Mouse (Mus musculus) megakaryocyte, embryonic 14.5 days (primary cell): Measurements from ENCODE around the gene Rnf157. TPM values are rescaled to one million over a fixed set of nuclear protein-coding genes. Genes with fewer than 3 reads are reported as not detected.
A peak's percentile ranks its signal among the peaks of the same experiment; 100 is the strongest.

Experiments used
- H3K27me3 ChIP-seq: replicated peaks from 2 replicates; pipeline ENCODE3; 2012; ENCODE audit warnings: inconsistent platforms
- H3K36me3 ChIP-seq: replicated peaks from 2 replicates; pipeline ENCODE3; 2012; ENCODE audit warnings: low read length, inconsistent platforms, mixed read lengths
- H3K4me1 ChIP-seq: 2 replicates; pipeline ENCODE4 v1.6.1; 2012; ENCODE audit warnings: inconsistent platforms
- H3K4me3 ChIP-seq: replicated peaks from 2 replicates; pipeline ENCODE3; 2012; ENCODE audit warnings: moderate library complexity, mild to moderate bottlenecking, inconsistent platforms
- H3K9me3 ChIP-seq: 2 replicates; pipeline ENCODE4 v1.6.1; 2012; ENCODE audit warnings: inconsistent platforms
- FLI1 ChIP-seq: IDR thresholded peaks from 2 replicates; pipeline ENCODE4 v1.6.1; 2012; ENCODE audit warnings: low read length, inconsistent platforms, mixed read lengths
- GATA1 ChIP-seq: IDR thresholded peaks from 3 replicates; pipeline ENCODE4 v1.6.1; 2012; ENCODE audit warnings: mixed read lengths, low read length, inconsistent platforms, borderline replicate concordance
- polyA plus RNA-seq: library from polyadenylated mRNA; stranded (reverse); fragments of >175 nt; gene quantifications from 2 replicates; pipeline ENCODE4 v1.2.3, GENCODE M21; 2012; ENCODE audit warnings: low replicate concordance; ENCODE audit not compliant: insufficient read depth

Rnf157 gene
- 1.2 and 1.8 TPM in 2 replicates for polyA plus RNA-seq

- H3K4me3 ChIP-seq: peak within 1 kb of the TSS; percentile 93
- TF ChIP-seq GATA1 (no peak), FLI1 (no peak)
- peaks cover 47% of the 10 kb centered on the region for H3K27me3 ChIP-seq
- H3K9me3 ChIP-seq: peaks cover 7% of the 10 kb centered on the region
- H3K36me3 ChIP-seq: peaks cover 3% of the 10 kb centered on the region
- peaks cover 52% of the 10 kb centered on the region for H3K4me1 ChIP-seq
These were observed at the start of gene Rnf157 for GRCm38 (mm10) chr11:116412904-116413630. Gene Rnf157 (minus strand): TSS chr11:116413032.

GRCm38 (mm10) chr11:116459786-116460185 is 47.0 kb upstream of the Rnf157 start:
- TF ChIP-seq GATA1: no peak
- no peak for TF ChIP-seq FLI1
- no peaks in the 10 kb centered on the region; the same call in 1 of the 2 replicates for H3K9me3 ChIP-seq
- peaks cover 18% of the 10 kb centered on the region for H3K4me1 ChIP-seq
- no peaks in the 10 kb centered on the region for H3K36me3 ChIP-seq
- H3K27me3 ChIP-seq: peaks cover 68% of the 10 kb centered on the region
- H3K4me3 ChIP-seq: no peak overlapping the region

GRCm38 (mm10) chr11:116456234-116456633 is 43.4 kb upstream of the Rnf157 start:
- no peak for TF ChIP-seq FLI1
- no peak for TF ChIP-seq GATA1
- Histone ChIP-seq H3K4me3 (no peak overlapping the region), H3K4me1 (peaks cover 11% of the 10 kb centered on the region), H3K9me3 (peaks cover under 1% of the 10 kb centered on the region; the same call in 1 of the 2 replicates), H3K27me3 (peaks cover 77% of the 10 kb centered on the region), H3K36me3 (no peaks in the 10 kb centered on the region)

GRCm38 (mm10) chr11:116453889-116454288 is 41.1 kb upstream of the Rnf157 start:
- H3K36me3 ChIP-seq: no peaks in the 10 kb centered on the region
- H3K4me1 ChIP-seq: peaks cover 11% of the 10 kb centered on the region
- TF ChIP-seq GATA1: no peak
- no peak for TF ChIP-seq FLI1
- H3K4me3 ChIP-seq: no peak overlapping the region
- peaks cover 82% of the 10 kb centered on the region for H3K27me3 ChIP-seq
- peaks cover 22% of the 10 kb centered on the region for H3K9me3 ChIP-seq

GRCm38 (mm10) chr11:116449341-116449740 is 36.5 kb upstream of the Rnf157 start:
- H3K36me3 ChIP-seq: no peaks in the 10 kb centered on the region
- TF ChIP-seq FLI1 (no peak), GATA1 (no peak)
- peaks cover 70% of the 10 kb centered on the region for H3K27me3 ChIP-seq
- peaks cover 18% of the 10 kb centered on the region for H3K4me1 ChIP-seq
- peaks cover 27% of the 10 kb centered on the region for H3K9me3 ChIP-seq
- H3K4me3 ChIP-seq: no peak overlapping the region

- H3K36me3 ChIP-seq: no peaks in the 10 kb centered on the region
- H3K4me3 ChIP-seq: no peak overlapping the region
- peaks cover 61% of the 10 kb centered on the region for H3K27me3 ChIP-seq
- no peak for TF ChIP-seq GATA1
- peaks cover 22% of the 10 kb centered on the region for H3K4me1 ChIP-seq
- peaks cover 27% of the 10 kb centered on the region for H3K9me3 ChIP-seq
These were observed 35.0 kb upstream of the Rnf157 start for GRCm38 (mm10) chr11:116447822-116448221.

- peaks cover 27% of the 10 kb centered on the region for H3K9me3 ChIP-seq
- no peak overlapping the region for H3K4me3 ChIP-seq
- H3K4me1 ChIP-seq: peaks cover 22% of the 10 kb centered on the region
- H3K36me3 ChIP-seq: peaks cover 2% of the 10 kb centered on the region
- TF ChIP-seq GATA1 (no peak), FLI1 (no peak)
- peaks cover 54% of the 10 kb centered on the region for H3K27me3 ChIP-seq
These were observed 33.6 kb upstream of the Rnf157 start for GRCm38 (mm10) chr11:116446308-116446887.

GRCm38 (mm10) chr11:116445596-116446307 is 32.9 kb upstream of the Rnf157 start:
- H3K4me1 ChIP-seq: peaks cover 23% of the 10 kb centered on the region
- no peak for TF ChIP-seq FLI1
- TF ChIP-seq GATA1: no peak
- peaks cover 21% of the 10 kb centered on the region for H3K9me3 ChIP-seq
- H3K27me3 ChIP-seq: peaks cover 51% of the 10 kb centered on the region
- H3K36me3 ChIP-seq: peaks cover 7% of the 10 kb centered on the region
- H3K4me3 ChIP-seq: peak overlapping the region; percentile 69

- Histone ChIP-seq H3K9me3 (peaks cover 5% of the 10 kb centered on the region; the same call in 1 of the 2 replicates), H3K27me3 (peaks cover 36% of the 10 kb centered on the region), H3K4me3 (no peak overlapping the region), H3K4me1 (peaks cover 38% of the 10 kb centered on the region), H3K36me3 (peaks cover 25% of the 10 kb centered on the region)
- TF ChIP-seq GATA1: no peak
- TF ChIP-seq FLI1: no peak
These were observed 31.1 kb upstream of the Rnf157 start for GRCm38 (mm10) chr11:116443935-116444334.

GRCm38 (mm10) chr11:116443311-116443710 is 30.5 kb upstream of the Rnf157 start:
- no peaks in the 10 kb centered on the region for H3K9me3 ChIP-seq
- H3K27me3 ChIP-seq: peaks cover 30% of the 10 kb centered on the region
- H3K4me1 ChIP-seq: peaks cover 38% of the 10 kb centered on the region
- TF ChIP-seq FLI1 (no peak), GATA1 (no peak)
- H3K4me3 ChIP-seq: no peak overlapping the region
- peaks cover 27% of the 10 kb centered on the region for H3K36me3 ChIP-seq
